7 mouse cellular contexts compared by ENCODE assay signal in the genomic region with DNA sequence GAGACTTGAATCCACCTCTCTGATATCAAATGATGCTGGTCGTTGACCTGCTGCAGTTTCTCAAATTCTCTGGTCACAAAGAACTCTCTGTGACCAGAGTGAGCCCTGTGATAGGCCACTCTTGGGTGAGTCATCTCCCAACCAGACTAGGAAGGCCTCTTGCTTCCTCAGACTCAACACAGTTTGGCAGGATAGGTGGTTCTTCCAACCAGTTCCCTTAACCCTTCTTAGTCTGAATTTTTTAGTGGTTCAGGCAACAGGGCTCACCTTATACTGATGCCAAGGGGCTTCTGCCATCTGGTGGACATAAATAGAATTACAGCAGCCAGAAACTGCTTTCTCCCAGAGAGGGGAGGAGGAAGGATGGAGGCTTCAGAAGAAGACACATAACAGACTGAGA. TPM values are rescaled to one million over a fixed set of nuclear protein-coding genes. Genes with fewer than 3 reads are reported as not detected.
DNase-seq lines count a peak whose midpoint lies in the region; ATAC-seq and TF ChIP-seq lines count a peak whose summit lies in the region.

No protein-coding gene starts in this region.

- H3K9ac ChIP-seq in forebrain, embryonic 11.5 days (ENCODE audit: low read length) = no peak overlapping the region
- no peak overlapping the region for H3K9ac ChIP-seq in heart, postnatal 0 days (replicated peaks; ENCODE audit: low read depth, low read length)
- no peak overlapping the region for H3K9ac ChIP-seq in liver, embryonic 16.5 days (ENCODE audit: low read depth, low read length)
- no peak overlapping the region for H3K9ac ChIP-seq in neural tube, embryonic 13.5 days

- peaks cover 5% of the 10 kb centered on the region; the same call in 1 of the 2 replicates for H3K4me1 ChIP-seq in forebrain, embryonic 11.5 days (replicated peaks; ENCODE audit: control insufficient read depth, insufficient read depth, low read length)
- H3K4me1 ChIP-seq in heart, postnatal 0 days (ENCODE audit: control insufficient read depth, insufficient read depth) = peaks cover 28% of the 10 kb centered on the region
- H3K4me1 ChIP-seq in liver, embryonic 16.5 days (ENCODE audit: control insufficient read depth, low read depth, low read length) = peaks cover 16% of the 10 kb centered on the region
- peaks cover 20% of the 10 kb centered on the region for H3K4me1 ChIP-seq in neural tube, embryonic 13.5 days (replicated peaks)

- H3K9me3 ChIP-seq in forebrain, embryonic 11.5 days (ENCODE audit: control insufficient read depth, low read length) = no peaks in the 10 kb centered on the region
- no peaks in the 10 kb centered on the region for H3K9me3 ChIP-seq in heart, postnatal 0 days (replicated peaks; ENCODE audit: control insufficient read depth, low read length)
- H3K9me3 ChIP-seq in liver, embryonic 16.5 days (replicated peaks; ENCODE audit: control insufficient read depth, low read length) = no peaks in the 10 kb centered on the region
- no peaks in the 10 kb centered on the region for H3K9me3 ChIP-seq in neural tube, embryonic 13.5 days

- H3K36me3 ChIP-seq in forebrain, embryonic 11.5 days (ENCODE audit: control insufficient read depth, insufficient read depth, low read length) = no peaks in the 10 kb centered on the region
- H3K36me3 ChIP-seq in heart, postnatal 0 days (replicated peaks; ENCODE audit: control insufficient read depth, insufficient read depth, low read length) = no peaks in the 10 kb centered on the region; the same call in 1 of the 2 replicates
- no peaks in the 10 kb centered on the region for H3K36me3 ChIP-seq in liver, embryonic 16.5 days (ENCODE audit: control insufficient read depth, insufficient read depth)
- H3K36me3 ChIP-seq in neural tube, embryonic 13.5 days = peaks cover 5% of the 10 kb centered on the region

- peak; percentile 73 for DNase-seq in MEL-GATA-1-ER (ENCODE audit: extremely low read depth, low read depth)
- DNase-seq in c-Kit-positive CD71-negative TER-119-negative erythroid progenitor cells, embryonic 14.5 days (ENCODE audit: low read depth) = peak; percentile 63
- no peak for DNase-seq in forebrain, embryonic 11.5 days (ENCODE audit: low spot score)
- peak; percentile 95 for DNase-seq in heart, postnatal 0 days (ENCODE audit: low spot score)
- DNase-seq in kidney, postnatal 25 days = peak; percentile 72 to 84

- no peak overlapping the region for H3K27ac ChIP-seq in forebrain, embryonic 11.5 days (ENCODE audit: low read depth, low read length)
- peak overlapping the region; percentile 64 for H3K27ac ChIP-seq in heart, postnatal 0 days (ENCODE audit: low read depth)
- no peak overlapping the region for H3K27ac ChIP-seq in liver, embryonic 16.5 days (ENCODE audit: low read length)
- no peak overlapping the region for H3K27ac ChIP-seq in neural tube, embryonic 13.5 days (replicated peaks)

- peak; percentile 95 for TF ChIP-seq CTCF in heart, postnatal 0 days (IDR thresholded peaks at IDR 0.05; ENCODE audit: low read depth)

- 66% methylated on average over 1 of the region's 1 CpGs for WGBS in forebrain, embryonic 11.5 days
- 8% methylated on average over 1 of the region's 1 CpGs for WGBS in heart, postnatal 0 days
- 0% methylated on average over 1 of the region's 1 CpGs for WGBS in liver, embryonic 16.5 days (ENCODE audit: insufficient replicate concordance)
- 76% methylated on average over 1 of the region's 1 CpGs for WGBS in neural tube, embryonic 13.5 days

- H3K27me3 ChIP-seq in forebrain, embryonic 11.5 days (ENCODE audit: control insufficient read depth, insufficient read depth, low read length) = no peaks in the 10 kb centered on the region
- H3K27me3 ChIP-seq in heart, postnatal 0 days (ENCODE audit: control insufficient read depth, insufficient read depth, low read length) = no peaks in the 10 kb centered on the region
- no peaks in the 10 kb centered on the region for H3K27me3 ChIP-seq in liver, embryonic 16.5 days (ENCODE audit: control insufficient read depth, insufficient read depth, low read depth, low read length)
- no peaks in the 10 kb centered on the region for H3K27me3 ChIP-seq in neural tube, embryonic 13.5 days

- no peak; the same call in 1 of the 2 replicates for TF ChIP-seq EP300 in heart, postnatal 0 days (IDR thresholded peaks at IDR 0.05; ENCODE audit: low read depth)

- no peak overlapping the region for H3K4me2 ChIP-seq in forebrain, embryonic 11.5 days (ENCODE audit: low read depth, low read length, severe bottlenecking)
- no peak overlapping the region for H3K4me2 ChIP-seq in heart, postnatal 0 days (ENCODE audit: low read depth, low read length)
- H3K4me2 ChIP-seq in liver, embryonic 16.5 days (ENCODE audit: low read depth, low read length) = no peak overlapping the region
- H3K4me2 ChIP-seq in neural tube, embryonic 13.5 days = no peak overlapping the region

- ATAC-seq in forebrain, embryonic 11.5 days (replicated peaks; ENCODE audit: low FRiP score) = peak; percentile 58; the same call in 1 of the 2 replicates
- ATAC-seq in heart, postnatal 0 days (ENCODE audit: insufficient read depth, low read depth) = peak; percentile 67
- peak; percentile 42 for ATAC-seq in liver, embryonic 16.5 days (ENCODE audit: low read depth)
- peak; percentile 80; the same call in 1 of the 2 replicates for ATAC-seq in neural tube, embryonic 13.5 days (ENCODE audit: low read depth)

- H3K4me3 ChIP-seq in forebrain, embryonic 11.5 days (ENCODE audit: low read depth, low read length) = no peak overlapping the region
- H3K4me3 ChIP-seq in heart, postnatal 0 days (ENCODE audit: low read depth, low read length) = no peak overlapping the region
- no peak overlapping the region for H3K4me3 ChIP-seq in liver, embryonic 16.5 days (ENCODE audit: low read depth, low read length)
- no peak overlapping the region for H3K4me3 ChIP-seq in neural tube, embryonic 13.5 days

RNA-seq across cellular contexts. Expression of a gene that starts 4.1 kb away (rescaled TPM):
- polyA plus RNA-seq in forebrain, embryonic 11.5 days (2014; fragmentation: Nextera tagmentation; extraction: Ambion mirVana) = 3.8 and 3.9 TPM in 2 replicates
- 12.9 and 47.1 TPM in 2 replicates for total RNA-seq in heart, postnatal 0 days (2014; rRNA removed; ENCODE audit: low replicate concordance)
- 14.7 and 15.9 TPM in 2 replicates for polyA plus RNA-seq in heart, postnatal 0 days (2015; fragmentation: Nextera tagmentation; extraction: Ambion mirVana)
- 14.4 and 16.0 TPM in 2 replicates for polyA plus RNA-seq in liver, embryonic 16.5 days (2015; fragmentation: Nextera tagmentation; extraction: Ambion mirVana)
- 4.3 and 4.8 TPM in 2 replicates for polyA plus RNA-seq in neural tube, embryonic 13.5 days (2015; fragmentation: Nextera tagmentation; extraction: Ambion mirVana)

RNA-seq across cellular contexts. Expression of a gene that starts 10.7 kb away (rescaled TPM):
- not detected in 2 replicates for polyA plus RNA-seq in forebrain, embryonic 11.5 days (2014; fragmentation: Nextera tagmentation; extraction: Ambion mirVana)
- total RNA-seq in heart, postnatal 0 days (2014; rRNA removed; ENCODE audit: low replicate concordance) = not detected in 2 replicates
- polyA plus RNA-seq in heart, postnatal 0 days (2015; fragmentation: Nextera tagmentation; extraction: Ambion mirVana) = not detected in 2 replicates
- not detected in 2 replicates for polyA plus RNA-seq in liver, embryonic 16.5 days (2015; fragmentation: Nextera tagmentation; extraction: Ambion mirVana)
- polyA plus RNA-seq in neural tube, embryonic 13.5 days (2015; fragmentation: Nextera tagmentation; extraction: Ambion mirVana) = not detected in 2 replicates

RNA-seq across cellular contexts. Expression of a gene that starts 16.0 kb away (rescaled TPM):
- 26.2 and 26.3 TPM in 2 replicates for polyA plus RNA-seq in forebrain, embryonic 11.5 days (2014; fragmentation: Nextera tagmentation; extraction: Ambion mirVana)
- total RNA-seq in heart, postnatal 0 days (2014; rRNA removed; ENCODE audit: low replicate concordance) = 45.4 and 53.8 TPM in 2 replicates
- 27.2 and 32.8 TPM in 2 replicates for polyA plus RNA-seq in heart, postnatal 0 days (2015; fragmentation: Nextera tagmentation; extraction: Ambion mirVana)
- polyA plus RNA-seq in liver, embryonic 16.5 days (2015; fragmentation: Nextera tagmentation; extraction: Ambion mirVana) = 11.7 and 12.4 TPM in 2 replicates
- polyA plus RNA-seq in neural tube, embryonic 13.5 days (2015; fragmentation: Nextera tagmentation; extraction: Ambion mirVana) = 33.1 and 35.6 TPM in 2 replicates

RNA-seq across cellular contexts. Expression of a gene that starts 16.1 kb away (rescaled TPM):
- 65.8 and 67.0 TPM in 2 replicates for polyA plus RNA-seq in forebrain, embryonic 11.5 days (2014; fragmentation: Nextera tagmentation; extraction: Ambion mirVana)
- 24.6 and 32.3 TPM in 2 replicates for total RNA-seq in heart, postnatal 0 days (2014; rRNA removed; ENCODE audit: low replicate concordance)
- polyA plus RNA-seq in heart, postnatal 0 days (2015; fragmentation: Nextera tagmentation; extraction: Ambion mirVana) = 10.5 and 11.0 TPM in 2 replicates
- polyA plus RNA-seq in liver, embryonic 16.5 days (2015; fragmentation: Nextera tagmentation; extraction: Ambion mirVana) = 11.9 and 16.1 TPM in 2 replicates
- 19.7 and 26.7 TPM in 2 replicates for polyA plus RNA-seq in neural tube, embryonic 13.5 days (2015; fragmentation: Nextera tagmentation; extraction: Ambion mirVana)

RNA-seq across cellular contexts. Expression of a gene that starts 29.8 kb away (rescaled TPM):
- 0.20 and 0.28 TPM in 2 replicates for polyA plus RNA-seq in forebrain, embryonic 11.5 days (2014; fragmentation: Nextera tagmentation; extraction: Ambion mirVana)
- 13.9 TPM in 1 of 2 replicates, not detected in the other for total RNA-seq in heart, postnatal 0 days (2014; rRNA removed; ENCODE audit: low replicate concordance)
- polyA plus RNA-seq in heart, postnatal 0 days (2015; fragmentation: Nextera tagmentation; extraction: Ambion mirVana) = 0.10 and 0.12 TPM in 2 replicates
- 0.14 and 0.15 TPM in 2 replicates for polyA plus RNA-seq in liver, embryonic 16.5 days (2015; fragmentation: Nextera tagmentation; extraction: Ambion mirVana)
- polyA plus RNA-seq in neural tube, embryonic 13.5 days (2015; fragmentation: Nextera tagmentation; extraction: Ambion mirVana) = 0.23 and 0.24 TPM in 2 replicates
